Mouse (Mus musculus) heart, adult 2 months (tissue): ENCODE results near the gene Kcna5. TPM values are rescaled to one million over a fixed set of nuclear protein-coding genes. Genes with fewer than 3 reads are reported as not detected.

ENCODE experiments used
- DNase-seq, 2 experiments: peaks; one replicate each; pipeline ENCODE4 v3.0.0; 2021
- H3K27ac ChIP-seq: fragments of 200-600 bp; 2 replicates; pipeline ENCODE4 v1.8.1; 2022
- H3K27me3 ChIP-seq: fragments of 200-500 bp; 2 replicates; pipeline ENCODE4 v1.6.1; 2012; ENCODE audit warnings: mild to moderate bottlenecking, low read length, inconsistent platforms, mixed read lengths; ENCODE audit not compliant: control insufficient read depth, insufficient read depth
- H3K36me3 ChIP-seq: fragments of 200-500 bp; 2 replicates; pipeline ENCODE4 v1.6.1; 2012; ENCODE audit warnings: low read length, inconsistent platforms; ENCODE audit not compliant: control insufficient read depth, insufficient read depth
- H3K4me1 ChIP-seq: fragments of 200-500 bp; 2 replicates; pipeline ENCODE4 v1.6.1; 2011; ENCODE audit warnings: low read length; ENCODE audit not compliant: control insufficient read depth, insufficient read depth
- H3K4me3 ChIP-seq: fragments of 200-600 bp; 2 replicates; pipeline ENCODE4 v1.8.1; 2022
- H3K79me2 ChIP-seq: fragments of 200-500 bp; replicated peaks from 2 replicates; pipeline ENCODE4 v1.6.1; 2012; ENCODE audit warnings: mild to moderate bottlenecking, inconsistent platforms, low read length, moderate library complexity, mixed read lengths; ENCODE audit not compliant: control insufficient read depth, insufficient read depth
- H3K9ac ChIP-seq: fragments of 200-500 bp; 2 replicates; pipeline ENCODE4 v1.6.1; 2012; ENCODE audit warnings: low read depth, mild to moderate bottlenecking, control low read depth, inconsistent platforms, low read length, mixed read lengths
- CTCF ChIP-seq: fragments of 200-600 bp; IDR thresholded peaks from 2 replicates; pipeline ENCODE4 v1.8.1; 2022; ENCODE audit warnings: antibody characterized with exemption, mild to moderate bottlenecking, moderate library complexity
- EP300 ChIP-seq: fragments of 200-500 bp; IDR thresholded peaks from 2 replicates; pipeline ENCODE4 v1.6.1; 2011; ENCODE audit warnings: low read depth, low read length, control low read depth; ENCODE audit not compliant: insufficient read depth
- POLR2A ChIP-seq: fragments of 200-500 bp; IDR thresholded peaks from 2 replicates; pipeline ENCODE4 v1.6.1; 2011; ENCODE audit warnings: mild to moderate bottlenecking, low read depth, low read length, control low read depth; ENCODE audit not compliant: insufficient read depth
- WGBS: fragments of 180-500 bp; shearing (Covaris S2); methylation state at CpG from one replicate; pipeline ENCODE4 v1.1.7; 2018; 5-methylcytosine and 5-hydroxymethylcytosine counted together
- intact Hi-C: fragments of 180-260 bp; cut with DNase I; formaldehyde crosslinking; loops from one replicate; pipeline ENCODE4 v1.15.1; 2025
- polyA plus RNA-seq: library from polyadenylated mRNA; depleted of rRNA; stranded (reverse); fragments of >200 nt; gene quantifications from 2 replicates; pipeline ENCODE4 v1.2.3, GENCODE M21; 2012
- total RNA-seq, 2 experiments: library from RNA; stranded (reverse); gene quantifications; 2 replicates each; pipeline ENCODE4 v1.2.3; 2021

The Kcna5 gene
- total and polyA plus RNA-seq, 3 experiments = 15.1 to 27.1 (median 23.2) TPM

- 72% methylated on average over 7 of the region's 7 CpGs for WGBS
- Histone ChIP-seq H3K36me3 (no peaks in the 10 kb centered on the region), H3K79me2 (no peaks in the 10 kb centered on the region), H3K27ac (no peak overlapping the region), H3K4me3 (no peak overlapping the region), H3K4me1 (no peaks in the 10 kb centered on the region), H3K9ac (no peak overlapping the region), H3K27me3 (no peaks in the 10 kb centered on the region)
- TF ChIP-seq EP300 (no peak), CTCF (no peak), POLR2A (no peak)
- DNase-seq = no peak
- intact Hi-C loops = no loop called here
Measured at GRCm38 (mm10) chr6:126574778-126575177, 39.6 kb upstream of the Kcna5 start.

GRCm38 (mm10) chr6:126573021-126573420 is 37.8 kb upstream of the Kcna5 start:
- no peaks in the 10 kb centered on the region for H3K4me1 ChIP-seq
- DNase-seq = no peak
- intact Hi-C loops = no loop called here
- WGBS = 74% methylated on average over 5 of the region's 5 CpGs
- H3K4me3 ChIP-seq = no peak overlapping the region
- no peaks in the 10 kb centered on the region for H3K79me2 ChIP-seq
- H3K27ac ChIP-seq = no peak overlapping the region
- H3K9ac ChIP-seq = no peak overlapping the region
- no peaks in the 10 kb centered on the region for H3K36me3 ChIP-seq
- no peaks in the 10 kb centered on the region for H3K27me3 ChIP-seq
- TF ChIP-seq EP300 = no peak
- no peak for TF ChIP-seq CTCF
- no peak for TF ChIP-seq POLR2A

GRCm38 (mm10) chr6:126569809-126570208 is 34.6 kb upstream of the Kcna5 start:
- Histone ChIP-seq H3K9ac (no peak overlapping the region), H3K36me3 (no peaks in the 10 kb centered on the region), H3K27me3 (no peaks in the 10 kb centered on the region), H3K4me1 (no peaks in the 10 kb centered on the region), H3K4me3 (no peak overlapping the region), H3K27ac (no peak overlapping the region), H3K79me2 (no peaks in the 10 kb centered on the region)
- TF ChIP-seq CTCF = no peak
- no peak for TF ChIP-seq EP300
- no peak for TF ChIP-seq POLR2A
- intact Hi-C loops = no loop called here
- WGBS = 33% methylated on average over 7 of the region's 7 CpGs
- no peak for DNase-seq

- intact Hi-C loops = no loop called here
- Histone ChIP-seq H3K4me1 (no peaks in the 10 kb centered on the region), H3K27me3 (no peaks in the 10 kb centered on the region), H3K4me3 (no peak overlapping the region), H3K27ac (no peak overlapping the region), H3K9ac (no peak overlapping the region), H3K36me3 (no peaks in the 10 kb centered on the region), H3K79me2 (no peaks in the 10 kb centered on the region)
- DNase-seq = no peak
- WGBS = 71% methylated on average over 14 of the region's 14 CpGs
- TF ChIP-seq CTCF (no peak), POLR2A (no peak), EP300 (no peak)
Measured at GRCm38 (mm10) chr6:126568046-126568830, 33.0 kb upstream of the Kcna5 start.

GRCm38 (mm10) chr6:126567326-126567725 is 32.1 kb upstream of the Kcna5 start:
- TF ChIP-seq CTCF = no peak
- no peak for TF ChIP-seq EP300
- no peaks in the 10 kb centered on the region for H3K79me2 ChIP-seq
- no peaks in the 10 kb centered on the region for H3K27me3 ChIP-seq
- H3K4me1 ChIP-seq = no peaks in the 10 kb centered on the region
- no peak overlapping the region for H3K4me3 ChIP-seq
- no peaks in the 10 kb centered on the region for H3K36me3 ChIP-seq
- no peak overlapping the region for H3K27ac ChIP-seq
- intact Hi-C loops = no loop called here
- no peak for DNase-seq
- no peak overlapping the region for H3K9ac ChIP-seq
- WGBS = 90% methylated on average over 9 of the region's 9 CpGs

GRCm38 (mm10) chr6:126564376-126564775 is 29.2 kb upstream of the Kcna5 start:
- Histone ChIP-seq H3K9ac (no peak overlapping the region), H3K27ac (no peak overlapping the region), H3K36me3 (no peaks in the 10 kb centered on the region), H3K27me3 (no peaks in the 10 kb centered on the region), H3K4me3 (no peak overlapping the region), H3K4me1 (no peaks in the 10 kb centered on the region; the same call in 1 of the 2 replicates), H3K79me2 (no peaks in the 10 kb centered on the region)
- intact Hi-C loops = loop anchor here (1.0 kb wide), 1 partner anchor 138 kb away; no protein-coding TSS in a partner anchor
- no peak for TF ChIP-seq CTCF
- TF ChIP-seq EP300 = no peak
- no peak for TF ChIP-seq POLR2A
- DNase-seq = no peak
- WGBS = 60% methylated on average over 6 of the region's 6 CpGs
